Mouse (Mus musculus): ENCODE results near the gene Ccnt1. TPM values are rescaled to one million over a fixed set of nuclear protein-coding genes. Genes with fewer than 3 reads are reported as not detected.

Ccnt1 gene
- polyA plus RNA-seq, 1 experiment = 42.6 TPM

- Histone ChIP-seq H3K27ac (ENCODE audit: insufficient read depth, low read depth, low read length) (no peak overlapping the region), H3K4me1 (ENCODE audit: control insufficient read depth, insufficient read depth, low read length) (no peaks in the 10 kb centered on the region), H3K4me3 (ENCODE audit: insufficient read depth, low read length) (no peak overlapping the region)
- no peak for TF ChIP-seq CTCF (IDR thresholded peaks at IDR 0.05; ENCODE audit: low read depth, low read length)
- TF ChIP-seq POLR2A (IDR thresholded peaks at IDR 0.05; ENCODE audit: borderline replicate concordance, low read depth, low read length) = no peak
Observed at GRCm38 (mm10) chr15:98582410-98582809, 11.7 kb upstream of the Ccnt1 start.

- Histone ChIP-seq H3K4me1 (ENCODE audit: control insufficient read depth, insufficient read depth, low read length) (no peaks in the 10 kb centered on the region), H3K27ac (ENCODE audit: insufficient read depth, low read depth, low read length) (no peak overlapping the region), H3K4me3 (ENCODE audit: insufficient read depth, low read length) (no peak overlapping the region)
- TF ChIP-seq CTCF (IDR thresholded peaks at IDR 0.05; ENCODE audit: low read depth, low read length) = peak; percentile 49; the same call in 1 of the 2 replicates
- TF ChIP-seq POLR2A (IDR thresholded peaks at IDR 0.05; ENCODE audit: borderline replicate concordance, low read depth, low read length) = no peak
Observed at GRCm38 (mm10) chr15:98579795-98580464, 9.2 kb upstream of the Ccnt1 start.

GRCm38 (mm10) chr15:98579310-98579709 lies 8.6 kb upstream of the Ccnt1 start:
- H3K4me3 ChIP-seq (ENCODE audit: insufficient read depth, low read length) = no peak overlapping the region
- H3K4me1 ChIP-seq (ENCODE audit: control insufficient read depth, insufficient read depth, low read length) = no peaks in the 10 kb centered on the region
- TF ChIP-seq POLR2A (IDR thresholded peaks at IDR 0.05; ENCODE audit: borderline replicate concordance, low read depth, low read length) (no peak), CTCF (IDR thresholded peaks at IDR 0.05; ENCODE audit: low read depth, low read length) (no peak)
- H3K27ac ChIP-seq (ENCODE audit: insufficient read depth, low read depth, low read length) = no peak overlapping the region

GRCm38 (mm10) chr15:98573293-98573692 lies 2.6 kb upstream of the Ccnt1 start:
- H3K4me3 ChIP-seq (ENCODE audit: insufficient read depth, low read length) = no peak overlapping the region
- TF ChIP-seq POLR2A (IDR thresholded peaks at IDR 0.05; ENCODE audit: borderline replicate concordance, low read depth, low read length) = no peak

GRCm38 (mm10) chr15:98569795-98570365 lies 843 bp downstream of the Ccnt1 start:
- Histone ChIP-seq H3K4me3 (ENCODE audit: insufficient read depth, low read length) (no peak overlapping the region), H3K4me1 (ENCODE audit: control insufficient read depth, insufficient read depth, low read length) (peaks cover 26% of the 10 kb centered on the region), H3K27ac (ENCODE audit: insufficient read depth, low read depth, low read length) (no peak overlapping the region)
- TF ChIP-seq CTCF (IDR thresholded peaks at IDR 0.05; ENCODE audit: low read depth, low read length) (no peak), POLR2A (IDR thresholded peaks at IDR 0.05; ENCODE audit: borderline replicate concordance, low read depth, low read length) (no peak)

More at GRCm38 (mm10) chr15:98573293-98573692, 2.6 kb upstream of the Ccnt1 start:
- Histone ChIP-seq H3K4me1 (ENCODE audit: control insufficient read depth, insufficient read depth, low read length) (peaks cover 14% of the 10 kb centered on the region), H3K27ac (ENCODE audit: insufficient read depth, low read depth, low read length) (no peak overlapping the region)

GRCm38 (mm10) chr15:98569216-98569615 lies 1.5 kb downstream of the Ccnt1 start:
- peak overlapping the region; percentile 86 for H3K4me3 ChIP-seq (ENCODE audit: insufficient read depth, low read length)
- H3K4me1 ChIP-seq (ENCODE audit: control insufficient read depth, insufficient read depth, low read length) = peaks cover 29% of the 10 kb centered on the region
- TF ChIP-seq POLR2A (IDR thresholded peaks at IDR 0.05; ENCODE audit: borderline replicate concordance, low read depth, low read length) = no peak
- TF ChIP-seq CTCF (IDR thresholded peaks at IDR 0.05; ENCODE audit: low read depth, low read length) = no peak
- H3K27ac ChIP-seq (ENCODE audit: insufficient read depth, low read depth, low read length) = no peak overlapping the region

- Histone ChIP-seq H3K27ac (ENCODE audit: insufficient read depth, low read depth, low read length) (peak overlapping the region; percentile 88), H3K4me1 (ENCODE audit: control insufficient read depth, insufficient read depth, low read length) (peaks cover 29% of the 10 kb centered on the region), H3K4me3 (ENCODE audit: insufficient read depth, low read length) (peak overlapping the region; percentile 86)
- no peak for TF ChIP-seq POLR2A (IDR thresholded peaks at IDR 0.05; ENCODE audit: borderline replicate concordance, low read depth, low read length)
- TF ChIP-seq CTCF (IDR thresholded peaks at IDR 0.05; ENCODE audit: low read depth, low read length) = no peak
Observed at GRCm38 (mm10) chr15:98568256-98569033, 2.3 kb downstream of the Ccnt1 start.

GRCm38 (mm10) chr15:98567278-98568134 lies 3.2 kb downstream of the Ccnt1 start:
- Histone ChIP-seq H3K27ac (ENCODE audit: insufficient read depth, low read depth, low read length) (peak overlapping the region; percentile 92), H3K4me3 (ENCODE audit: insufficient read depth, low read length) (peak overlapping the region; percentile 96), H3K4me1 (ENCODE audit: control insufficient read depth, insufficient read depth, low read length) (peaks cover 31% of the 10 kb centered on the region)
- TF ChIP-seq CTCF (IDR thresholded peaks at IDR 0.05; ENCODE audit: low read depth, low read length) (no peak), POLR2A (IDR thresholded peaks at IDR 0.05; ENCODE audit: borderline replicate concordance, low read depth, low read length) (peak; percentile 90)

- Histone ChIP-seq H3K4me3 (ENCODE audit: insufficient read depth, low read length) (peak overlapping the region; percentile 96), H3K27ac (ENCODE audit: insufficient read depth, low read depth, low read length) (peak overlapping the region; percentile 92), H3K4me1 (ENCODE audit: control insufficient read depth, insufficient read depth, low read length) (peaks cover 32% of the 10 kb centered on the region)
- TF ChIP-seq CTCF (IDR thresholded peaks at IDR 0.05; ENCODE audit: low read depth, low read length) (no peak), POLR2A (IDR thresholded peaks at IDR 0.05; ENCODE audit: borderline replicate concordance, low read depth, low read length) (no peak)
Observed at GRCm38 (mm10) chr15:98566973-98567277, 3.8 kb downstream of the Ccnt1 start.

Data from bone marrow macrophage, adult 2 months (primary cell).